Mouse (Mus musculus) bone marrow, adult 2 months (tissue): Measurements from ENCODE around the gene Cox20.
"Not testable (repeated sequence)": the region's sequence is repeated elsewhere in the genome, so short reads cannot be mapped to it uniquely, and the experiment has no call there.

Experiments used
- CTCF ChIP-seq: fragments of 200-500 bp; IDR thresholded peaks from 2 replicates; pipeline ENCODE4 v1.5.1; 2011; ENCODE audit warnings: low read length, control low read depth; ENCODE audit not compliant: control insufficient read depth, insufficient read depth
- POLR2A ChIP-seq: fragments of 200-500 bp; IDR thresholded peaks from 2 replicates; pipeline ENCODE4 v1.6.1; 2011; ENCODE audit warnings: low read depth, mild to moderate bottlenecking, control low read depth, low read length, borderline replicate concordance; ENCODE audit not compliant: control insufficient read depth

DNA sequence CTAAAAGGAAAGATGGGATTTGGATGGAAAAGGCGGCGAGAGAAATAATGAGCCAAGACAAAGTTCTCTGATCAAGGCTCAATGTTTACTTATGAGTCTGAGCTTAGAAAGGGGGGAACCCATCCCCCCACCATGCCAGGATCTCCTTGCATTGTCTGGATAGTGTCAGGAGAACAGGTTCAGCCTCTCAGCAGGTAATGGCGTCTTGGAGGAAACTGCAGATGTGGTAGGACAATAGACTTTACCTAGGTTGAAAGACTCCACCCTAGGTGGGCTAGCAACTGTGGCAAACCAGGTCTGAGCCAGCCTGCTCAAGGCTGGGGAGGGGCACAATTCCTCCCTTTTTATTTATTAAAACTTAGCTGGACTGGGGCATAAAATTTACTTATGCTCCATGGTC lies 35.6 kb upstream of the Cox20 start:
- not testable (repeated sequence) for TF ChIP-seq CTCF, POLR2A
